Mouse (Mus musculus) heart, embryonic 16.5 days (tissue): Measurements from ENCODE around the gene Steap1. TPM values are rescaled to one million over a fixed set of nuclear protein-coding genes. Genes with fewer than 3 reads are reported as not detected.
A peak's percentile ranks its signal among the peaks of the same experiment; 100 is the strongest.

ENCODE experiments used
- ATAC-seq: fragments of 200-750 bp; cut with Nextera tagmentation; replicated peaks from 2 replicates; pipeline ENCODE4 v1.8.0; 2017; ENCODE audit warnings: moderate number of reproducible peaks; ENCODE audit not compliant: insufficient read depth, low FRiP score; ENCODE audit errors: extremely low read depth
- H3K27ac ChIP-seq: fragments of 300-500 bp; sonication (generic); 2 replicates; pipeline ENCODE4 v1.5.1; 2014; ENCODE audit warnings: mild to moderate bottlenecking, low read length, control low read depth, moderate library complexity
- H3K27me3 ChIP-seq: fragments of 300-500 bp; sonication (generic); 2 replicates; pipeline ENCODE4 v1.6.1; 2014; ENCODE audit warnings: low read length, mixed read lengths; ENCODE audit not compliant: control insufficient read depth, insufficient read depth
- H3K36me3 ChIP-seq: fragments of 300-500 bp; sonication (generic); 2 replicates; pipeline ENCODE4 v1.6.1; 2014; ENCODE audit not compliant: control insufficient read depth, insufficient read depth
- H3K4me1 ChIP-seq: fragments of 300-500 bp; sonication (generic); 2 replicates; pipeline ENCODE4 v1.6.1; 2014; ENCODE audit warnings: low read length, mixed read lengths; ENCODE audit not compliant: control insufficient read depth, insufficient read depth
- H3K4me2 ChIP-seq: fragments of 300-500 bp; sonication (generic); 2 replicates; pipeline ENCODE4 v1.6.1; 2014; ENCODE audit warnings: low read depth, mild to moderate bottlenecking, control low read depth, low read length
- H3K4me3 ChIP-seq: fragments of 300-500 bp; sonication (generic); 2 replicates; pipeline ENCODE4 v1.5.1; 2014; ENCODE audit warnings: mild to moderate bottlenecking, control low read depth, low read length
- H3K9ac ChIP-seq: fragments of 300-500 bp; sonication (generic); 2 replicates; pipeline ENCODE4 v1.6.1; 2014; ENCODE audit warnings: low read length, control low read depth
- H3K9me3 ChIP-seq: fragments of 300-500 bp; sonication (generic); replicated peaks from 2 replicates; pipeline ENCODE4 v1.6.1; 2016; ENCODE audit warnings: low read length; ENCODE audit not compliant: control insufficient read depth
- WGBS: fragments of 180-500 bp; shearing (Covaris S2); extraction: QIAGEN DNeasy Blood & Tissue Kit; methylation state at CpG from one replicate; pipeline ENCODE4 v1.1.7; 2014; 5-methylcytosine and 5-hydroxymethylcytosine counted together
- polyA plus RNA-seq: library from polyadenylated mRNA; unstranded; fragments of >200 nt; fragmentation: Nextera tagmentation; extraction: Ambion mirVana; gene quantifications from 2 replicates; pipeline ENCODE4 v1.2.1, GENCODE M21; 2015

The Steap1 gene
- polyA plus RNA-seq, 1 experiment from 2014 or later: 1.7 TPM

- Histone ChIP-seq H3K4me3 (no peak overlapping the region), H3K9me3 (no peaks in the 10 kb centered on the region), H3K9ac (no peak overlapping the region), H3K27me3 (no peaks in the 10 kb centered on the region), H3K27ac (no peak overlapping the region), H3K4me2 (no peak overlapping the region), H3K4me1 (no peaks in the 10 kb centered on the region), H3K36me3 (no peaks in the 10 kb centered on the region)
- 79% methylated on average over 7 of the region's 7 CpGs for WGBS
- no peak for ATAC-seq
Measured at GRCm38 (mm10) chr5:5722217-5722616, 26.9 kb downstream of the Steap1 start.

DNA sequence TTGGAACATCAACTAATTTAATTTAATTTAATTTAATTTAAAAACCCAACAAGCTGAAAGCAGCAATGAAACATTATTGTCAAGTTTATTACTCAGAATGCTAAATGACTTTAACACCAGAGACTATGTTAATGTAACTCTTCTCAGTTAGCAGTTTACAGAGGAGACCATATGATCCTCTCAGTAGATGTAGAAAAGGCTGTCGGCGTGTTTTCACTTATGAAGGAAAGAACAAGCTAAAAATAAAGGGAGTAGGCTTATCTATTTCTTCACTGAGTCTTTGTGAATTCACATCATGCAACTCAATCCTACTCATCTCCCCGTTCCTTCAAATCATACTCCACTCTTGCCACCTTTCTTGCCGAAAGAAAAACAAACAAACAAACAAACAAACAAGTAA is 38.1 kb downstream of the Steap1 start:
- no peak overlapping the region for H3K4me3 ChIP-seq
- H3K36me3 ChIP-seq: no peaks in the 10 kb centered on the region
- H3K9ac ChIP-seq: no peak overlapping the region
- ATAC-seq: no peak
- no peak overlapping the region for H3K27ac ChIP-seq
- 60% methylated on average over 4 of the region's 4 CpGs for WGBS
- no peaks in the 10 kb centered on the region for H3K27me3 ChIP-seq
- no peaks in the 10 kb centered on the region for H3K4me1 ChIP-seq
- H3K9me3 ChIP-seq: no peaks in the 10 kb centered on the region
- H3K4me2 ChIP-seq: no peak overlapping the region

GRCm38 (mm10) chr5:5707341-5708278 is 41.5 kb downstream of the Steap1 start:
- H3K36me3 ChIP-seq: no peaks in the 10 kb centered on the region
- no peaks in the 10 kb centered on the region for H3K9me3 ChIP-seq
- no peak overlapping the region for H3K4me2 ChIP-seq
- ATAC-seq: no peak
- H3K4me1 ChIP-seq: no peaks in the 10 kb centered on the region
- H3K9ac ChIP-seq: no peak overlapping the region
- H3K27ac ChIP-seq: no peak overlapping the region
- H3K27me3 ChIP-seq: no peaks in the 10 kb centered on the region
- 63% methylated on average over 13 of the region's 13 CpGs for WGBS
- H3K4me3 ChIP-seq: no peak overlapping the region

DNA sequence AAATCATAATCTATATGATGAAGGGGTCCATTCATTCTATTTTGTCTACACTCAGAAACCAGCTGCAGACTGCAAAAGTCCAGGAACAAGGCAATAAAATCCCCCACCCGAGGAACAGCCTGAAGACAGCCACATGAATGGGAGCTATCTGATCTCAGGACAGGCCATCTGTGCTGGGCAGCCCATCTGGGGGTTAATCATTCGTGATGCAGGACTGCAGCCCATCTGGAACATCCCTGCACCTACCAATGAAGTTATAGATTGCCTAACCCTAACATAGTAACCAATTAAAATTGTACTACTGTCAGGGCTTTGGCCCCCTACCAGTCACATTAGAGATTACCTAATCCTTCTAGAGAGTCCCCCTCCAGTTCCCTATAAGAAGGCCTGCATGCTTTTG is 44.1 kb downstream of the Steap1 start:
- Histone ChIP-seq H3K4me2 (no peak overlapping the region), H3K27me3 (no peaks in the 10 kb centered on the region), H3K27ac (no peak overlapping the region), H3K36me3 (no peaks in the 10 kb centered on the region), H3K4me1 (no peaks in the 10 kb centered on the region), H3K9ac (no peak overlapping the region), H3K9me3 (no peaks in the 10 kb centered on the region), H3K4me3 (no peak overlapping the region)
- no peak for ATAC-seq
- WGBS: 60% methylated on average over 2 of the region's 2 CpGs

DNA sequence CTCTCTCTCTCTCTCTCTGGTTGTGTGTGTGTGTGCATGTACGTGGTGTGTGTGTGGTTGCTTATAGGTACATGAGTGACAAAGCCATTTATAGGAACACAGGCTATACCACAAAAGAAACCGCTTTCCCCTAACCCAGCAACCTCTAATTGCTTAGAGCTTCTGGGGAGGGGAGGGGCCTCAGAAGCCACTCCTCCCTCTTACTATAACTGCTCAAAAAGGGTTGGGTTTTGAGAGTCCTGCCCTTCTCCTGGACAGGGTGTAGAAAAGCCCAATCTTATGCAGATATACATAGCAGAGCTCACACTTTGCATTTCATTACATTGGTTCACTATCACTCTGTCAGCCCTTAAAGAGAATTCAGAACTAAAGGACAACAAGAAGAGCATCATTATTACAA is 48.7 kb downstream of the Steap1 start:
- H3K27me3 ChIP-seq: no peaks in the 10 kb centered on the region
- WGBS: 69% methylated on average over 2 of the region's 2 CpGs
- no peaks in the 10 kb centered on the region for H3K36me3 ChIP-seq
- H3K4me3 ChIP-seq: no peak overlapping the region
- H3K27ac ChIP-seq: no peak overlapping the region
- H3K9ac ChIP-seq: no peak overlapping the region
- no peak for ATAC-seq
- H3K9me3 ChIP-seq: no peaks in the 10 kb centered on the region
- no peak overlapping the region for H3K4me2 ChIP-seq
- no peaks in the 10 kb centered on the region for H3K4me1 ChIP-seq

- 40% methylated on average over 3 of the region's 3 CpGs for WGBS
- no peaks in the 10 kb centered on the region for H3K36me3 ChIP-seq
- no peak for ATAC-seq
Measured at GRCm38 (mm10) chr5:5698830-5699229, 50.3 kb downstream of the Steap1 start.

DNA sequence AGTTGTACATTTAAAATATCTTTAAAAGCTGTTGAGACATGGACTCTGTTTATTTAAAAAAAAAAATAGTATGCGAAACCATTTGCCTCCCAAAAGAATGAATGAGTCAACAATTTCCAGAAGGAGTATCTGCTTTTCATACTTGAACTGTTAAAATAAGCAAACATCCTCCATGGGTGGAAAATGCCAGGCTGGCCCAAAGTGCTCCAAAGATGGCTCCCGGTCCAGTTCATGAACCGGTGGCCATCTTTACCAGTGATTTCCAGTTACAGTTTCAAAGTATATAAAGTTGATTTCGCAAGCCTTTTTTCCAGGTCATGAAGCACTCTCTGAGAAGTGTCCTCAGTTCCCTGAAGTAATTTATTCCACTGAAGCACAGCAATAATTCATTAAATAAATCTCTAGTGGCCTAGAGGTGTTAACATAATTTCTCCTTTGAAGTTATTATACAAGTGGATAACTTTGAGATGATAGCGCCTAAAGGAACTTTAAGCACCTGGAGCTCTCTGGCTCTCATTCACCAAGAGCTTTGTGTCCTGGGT is 53.7 kb downstream of the Steap1 start:
- no peak for ATAC-seq
- Histone ChIP-seq H3K36me3 (no peaks in the 10 kb centered on the region), H3K27me3 (no peaks in the 10 kb centered on the region; the same call in 1 of the 2 replicates), H3K9ac (no peak overlapping the region), H3K4me2 (no peak overlapping the region), H3K4me1 (no peaks in the 10 kb centered on the region), H3K27ac (no peak overlapping the region), H3K4me3 (no peak overlapping the region), H3K9me3 (no peaks in the 10 kb centered on the region)
- WGBS: 87% methylated on average over 5 of the region's 5 CpGs

More at GRCm38 (mm10) chr5:5698830-5699229, 50.3 kb downstream of the Steap1 start:
- Histone ChIP-seq H3K27me3 (no peaks in the 10 kb centered on the region), H3K4me2 (no peak overlapping the region), H3K9ac (no peak overlapping the region), H3K9me3 (no peaks in the 10 kb centered on the region), H3K4me3 (no peak overlapping the region), H3K27ac (no peak overlapping the region), H3K4me1 (no peaks in the 10 kb centered on the region)

GRCm38 (mm10) chr5:5693956-5694653 is 55.0 kb downstream of the Steap1 start, which contains the start of gene Steap2:
Gene Steap2 (minus strand): TSS chr5:5694578.
- no peaks in the 10 kb centered on the region for H3K4me1 ChIP-seq
- ATAC-seq: peak; percentile 93
- no peaks in the 10 kb centered on the region for H3K9me3 ChIP-seq
- no peak within 1 kb of the TSS for H3K27ac ChIP-seq
- H3K4me2 ChIP-seq: peak within 1 kb of the TSS; percentile 93
- H3K4me3 ChIP-seq: peak within 1 kb of the TSS; percentile 85
- under 1% methylated on average over 66 of the region's 66 CpGs for WGBS
- no peaks in the 10 kb centered on the region; the same call in 1 of the 2 replicates for H3K27me3 ChIP-seq
- H3K36me3 ChIP-seq: no peaks in the 10 kb centered on the region
- peak within 1 kb of the TSS; percentile 85 for H3K9ac ChIP-seq
